Mouse (Mus musculus) 3134 (cell line): ENCODE results near the gene Gabrb3.
"Not testable (repeated sequence)": the region's sequence is repeated elsewhere in the genome, so short reads cannot be mapped to it uniquely, and the experiment has no call there.

Source experiments
- DNase-seq: peaks from one replicate; pipeline ENCODE4 v3.0.0-alpha.2; 2011; ENCODE audit warnings: low spot score; ENCODE audit not compliant: insufficient read length; ENCODE audit errors: extremely low read depth

Gene Gabrb3

GRCm38 (mm10) chr7:57701046-57701445 lies 281.6 kb downstream of the Gabrb3 start:
- no peak for DNase-seq

GRCm38 (mm10) chr7:57703580-57703979 lies 284.1 kb downstream of the Gabrb3 start:
- no peak for DNase-seq

- DNase-seq: no peak
Measured at GRCm38 (mm10) chr7:57706092-57706491, 286.6 kb downstream of the Gabrb3 start.

- DNase-seq: no peak
Measured at GRCm38 (mm10) chr7:57706976-57707740, 287.7 kb downstream of the Gabrb3 start.

- DNase-seq: no peak
Measured at GRCm38 (mm10) chr7:57711709-57712108, 292.2 kb downstream of the Gabrb3 start.

- DNase-seq: no peak
Measured at GRCm38 (mm10) chr7:57746836-57747235, 327.3 kb downstream of the Gabrb3 start.

- DNase-seq: no peak
Measured at GRCm38 (mm10) chr7:57760466-57760865, 341.0 kb downstream of the Gabrb3 start.

- no peak for DNase-seq
Measured at GRCm38 (mm10) chr7:57778754-57779153, 359.3 kb downstream of the Gabrb3 start.

GRCm38 (mm10) chr7:57786102-57786501 lies 366.6 kb downstream of the Gabrb3 start:
- not testable (repeated sequence) for DNase-seq

- no peak for DNase-seq
Measured at GRCm38 (mm10) chr7:57787520-57787919, 368.0 kb downstream of the Gabrb3 start.

GRCm38 (mm10) chr7:57803266-57803665 lies 383.8 kb downstream of the Gabrb3 start:
- no peak for DNase-seq

GRCm38 (mm10) chr7:57813716-57814115 lies 394.2 kb downstream of the Gabrb3 start:
- DNase-seq: no peak

- no peak for DNase-seq
Measured at GRCm38 (mm10) chr7:57842383-57842896, 422.9 kb downstream of the Gabrb3 start.

- no peak for DNase-seq
Measured at GRCm38 (mm10) chr7:57867951-57868350, 448.5 kb downstream of the Gabrb3 start.
